Mouse (Mus musculus) retina, postnatal 1 day (tissue): ENCODE data around the gene Dtx3l.
"Not testable (repeated sequence)": the region's sequence is repeated elsewhere in the genome, so short reads cannot be mapped to it uniquely, and the experiment has no call there.

ENCODE experiments used
- DNase-seq: peaks from one replicate; pipeline ENCODE4 v3.0.0-alpha.2; 2012

Gene Dtx3l

DNA sequence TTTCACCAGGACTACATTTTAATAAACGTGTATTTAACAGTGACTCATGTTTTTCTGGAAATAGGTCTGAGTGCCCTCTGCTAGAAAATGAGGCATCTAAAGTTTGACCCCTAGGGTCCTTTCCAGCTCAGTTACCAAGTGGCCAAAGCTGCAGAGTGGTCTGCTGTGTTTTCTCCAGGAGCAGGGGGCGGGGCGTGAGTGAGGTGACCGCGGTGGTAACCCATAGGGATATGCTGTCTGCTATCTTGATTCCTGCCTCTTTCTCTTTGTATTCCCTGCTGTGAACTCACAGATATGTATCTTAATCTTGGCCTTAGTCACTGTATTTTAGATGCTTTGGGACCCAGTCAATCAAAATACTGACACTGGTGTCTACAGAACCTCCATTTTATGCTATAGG, 14.6 kb downstream of the Dtx3l start:
- DNase-seq, result no peak

DNA sequence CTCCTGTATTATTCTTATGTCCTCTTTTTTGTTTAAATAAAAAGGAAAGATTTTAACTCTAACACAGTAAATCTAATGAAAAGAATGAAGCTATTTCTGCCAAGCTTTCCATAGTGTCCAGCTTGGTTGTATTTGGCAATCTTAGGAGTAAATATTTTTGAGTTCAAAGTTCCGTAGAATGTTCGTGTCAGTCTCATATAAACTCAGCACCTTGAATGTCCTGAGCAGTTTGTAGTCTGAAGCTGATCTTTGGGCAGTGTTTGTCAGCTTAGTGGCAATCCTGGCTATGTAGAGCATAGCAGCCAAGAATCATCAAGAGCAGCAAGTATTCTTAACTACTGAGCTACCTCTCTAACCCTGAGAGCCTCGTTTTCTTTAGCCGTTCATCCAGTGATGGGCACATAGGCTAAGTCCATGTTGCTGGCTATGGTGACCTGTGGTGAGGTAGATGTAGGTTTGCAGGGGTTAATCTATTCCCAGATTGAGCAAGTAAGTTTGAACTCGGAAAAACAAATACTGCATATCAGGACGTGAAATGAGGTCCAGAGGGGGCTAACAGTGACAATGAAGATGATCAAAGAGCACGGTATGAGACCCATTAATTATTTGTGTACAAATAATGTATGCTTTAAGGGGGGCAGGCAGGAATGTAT, 15.3 kb downstream of the Dtx3l start:
- no peak for DNase-seq

DNA sequence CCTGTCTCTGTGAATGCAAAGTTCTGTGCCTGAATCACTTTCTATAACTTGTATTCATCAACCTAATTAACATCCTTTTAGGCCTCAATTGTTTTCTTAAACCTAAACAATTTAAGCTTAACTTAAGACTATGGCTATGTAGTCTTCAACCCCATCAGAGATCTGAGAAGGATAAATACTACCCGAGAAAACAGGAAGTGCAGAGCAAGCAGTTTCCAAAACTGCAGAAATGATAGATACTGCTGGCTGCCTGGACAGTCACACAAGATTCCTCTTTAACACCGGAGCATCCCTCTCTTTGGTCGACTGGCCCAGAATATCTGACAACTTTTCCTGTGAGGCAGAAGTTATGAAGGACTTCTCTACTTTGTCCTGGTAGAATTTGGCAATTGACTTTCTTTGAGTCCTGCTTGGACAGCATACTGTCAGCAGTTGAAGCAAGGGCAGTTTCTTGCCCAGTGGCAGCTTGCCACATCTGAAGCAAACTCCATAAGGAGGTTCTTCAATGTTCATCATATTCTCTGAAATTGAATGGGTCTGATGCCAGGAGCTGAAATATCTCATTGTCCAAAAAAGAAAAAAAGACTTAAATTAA, 16.6 kb downstream of the Dtx3l start:
- DNase-seq, result no peak

DNA sequence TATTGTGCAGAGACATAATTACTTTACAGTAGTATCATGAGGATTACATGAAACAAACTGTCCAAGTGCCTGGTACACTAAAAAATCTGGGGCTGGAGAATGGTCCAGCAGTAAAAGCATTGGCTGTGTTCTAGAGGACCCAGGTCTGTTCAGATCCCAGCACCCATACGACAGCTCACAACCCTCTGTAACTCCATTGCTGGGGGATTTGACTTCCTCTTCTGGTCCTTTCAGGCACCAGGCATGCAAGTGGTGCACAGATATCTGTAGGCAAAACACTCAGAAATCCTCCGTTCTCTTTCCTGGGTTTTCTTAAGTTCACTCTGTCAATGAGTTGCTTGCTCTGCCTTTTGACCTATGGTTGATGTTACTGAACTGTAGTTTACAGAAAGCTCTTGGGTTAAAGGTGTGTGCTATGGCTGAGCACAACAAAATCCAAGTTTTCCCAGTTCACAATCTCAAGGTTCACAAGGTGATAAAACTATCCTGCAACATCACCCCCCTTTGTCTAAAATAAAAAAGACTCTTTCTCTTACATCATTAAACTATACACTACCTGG, 17.2 kb downstream of the Dtx3l start:
- no peak for DNase-seq

DNA sequence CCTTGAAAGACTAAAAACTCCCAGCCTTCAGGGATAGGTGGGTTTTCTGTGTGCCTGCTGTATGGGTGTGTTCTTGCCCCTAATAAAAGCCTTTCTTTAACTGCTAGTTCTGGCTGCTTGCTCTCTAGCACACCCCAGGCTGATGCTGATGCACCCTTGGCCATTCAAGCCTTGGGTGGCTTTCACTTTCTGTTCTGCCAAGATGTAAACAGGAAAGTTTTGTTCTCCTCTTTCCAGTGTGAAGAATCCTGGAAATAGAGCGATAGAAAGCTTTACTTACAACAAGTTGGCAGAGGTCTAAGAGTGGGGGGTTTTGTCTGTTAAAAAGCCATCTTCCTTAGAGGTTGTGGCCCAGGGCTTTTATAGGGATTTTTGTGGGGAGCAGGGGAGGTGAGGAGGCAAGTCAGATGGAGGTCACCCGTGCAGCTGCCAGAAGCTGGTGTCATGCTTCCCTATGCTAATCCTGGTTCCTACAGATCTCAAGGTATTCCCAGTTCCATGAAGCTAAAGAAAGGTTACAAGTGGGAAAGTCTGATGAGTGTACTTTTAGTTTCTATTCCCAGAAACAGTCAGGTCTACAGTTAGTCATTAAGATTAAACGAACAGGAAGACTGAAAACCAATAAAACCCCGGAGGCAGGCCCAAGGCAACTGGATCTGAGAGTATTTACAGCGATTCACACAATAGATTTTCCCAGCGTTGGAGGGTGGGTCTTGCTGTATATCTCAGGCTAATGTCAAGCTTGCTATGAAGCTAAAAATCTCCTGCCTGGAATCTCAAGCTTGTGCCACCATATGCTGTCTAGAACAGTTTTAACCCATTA, 20.0 kb downstream of the Dtx3l start:
- DNase-seq, result no peak

DNA sequence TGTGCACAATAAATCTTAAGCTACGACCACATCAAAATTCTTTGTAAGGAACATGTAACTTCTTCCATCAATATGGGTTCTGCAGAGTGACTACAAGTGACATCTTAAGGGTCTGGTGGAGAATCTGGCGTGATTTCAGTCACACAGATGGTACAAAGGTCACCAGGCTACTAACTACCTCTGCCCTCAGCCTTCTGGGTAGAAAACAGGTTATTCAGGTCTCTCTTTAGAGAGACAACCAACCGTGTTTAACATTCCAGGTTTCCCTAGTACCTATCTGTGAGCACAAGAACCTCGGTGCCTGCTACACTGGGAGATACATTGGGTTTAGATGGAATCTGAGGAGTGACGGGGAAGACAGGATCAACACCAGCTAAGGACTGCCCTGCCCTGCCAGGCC, 24.6 kb downstream of the Dtx3l start:
- DNase-seq, result no peak

DNA sequence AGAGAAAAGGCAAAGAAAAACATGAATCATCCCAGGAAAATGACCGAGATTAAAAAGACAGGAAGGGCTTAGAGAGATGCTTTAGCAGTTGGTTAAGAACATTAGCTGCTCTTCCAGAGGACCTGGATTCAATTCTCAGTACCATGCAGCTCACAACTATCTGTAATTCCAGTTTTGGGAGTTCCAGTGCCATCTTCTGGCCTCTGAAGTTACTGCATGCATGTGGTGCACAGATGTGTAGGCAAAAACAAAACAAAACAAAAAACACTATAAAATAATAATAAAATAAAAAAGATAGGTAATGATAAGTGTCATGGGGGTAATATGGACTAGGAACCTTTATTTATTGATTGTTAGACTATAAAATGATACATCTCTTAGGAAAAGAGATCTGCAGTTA, 25.4 kb downstream of the Dtx3l start:
- DNase-seq, result peak; percentile 35

DNA sequence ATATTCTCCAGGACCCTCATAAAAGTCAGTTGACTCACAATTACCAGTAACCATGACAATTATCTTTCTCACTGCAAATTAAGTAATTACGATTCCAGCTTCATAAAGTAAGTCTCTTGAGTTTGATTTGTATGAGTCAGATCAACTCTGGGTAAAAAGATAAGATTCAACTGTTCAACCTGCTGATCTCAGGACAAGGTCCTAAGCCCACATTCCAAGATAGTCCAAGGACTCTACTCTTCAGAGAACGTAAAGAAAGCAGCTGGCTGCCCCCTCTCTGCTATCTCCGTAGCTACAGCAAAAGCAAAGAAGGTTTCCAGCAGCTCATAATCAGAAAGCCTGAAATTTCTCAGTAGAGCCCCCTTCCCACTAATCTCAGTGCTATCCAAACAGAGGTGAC, 27.5 kb downstream of the Dtx3l start:
- no peak for DNase-seq

DNA sequence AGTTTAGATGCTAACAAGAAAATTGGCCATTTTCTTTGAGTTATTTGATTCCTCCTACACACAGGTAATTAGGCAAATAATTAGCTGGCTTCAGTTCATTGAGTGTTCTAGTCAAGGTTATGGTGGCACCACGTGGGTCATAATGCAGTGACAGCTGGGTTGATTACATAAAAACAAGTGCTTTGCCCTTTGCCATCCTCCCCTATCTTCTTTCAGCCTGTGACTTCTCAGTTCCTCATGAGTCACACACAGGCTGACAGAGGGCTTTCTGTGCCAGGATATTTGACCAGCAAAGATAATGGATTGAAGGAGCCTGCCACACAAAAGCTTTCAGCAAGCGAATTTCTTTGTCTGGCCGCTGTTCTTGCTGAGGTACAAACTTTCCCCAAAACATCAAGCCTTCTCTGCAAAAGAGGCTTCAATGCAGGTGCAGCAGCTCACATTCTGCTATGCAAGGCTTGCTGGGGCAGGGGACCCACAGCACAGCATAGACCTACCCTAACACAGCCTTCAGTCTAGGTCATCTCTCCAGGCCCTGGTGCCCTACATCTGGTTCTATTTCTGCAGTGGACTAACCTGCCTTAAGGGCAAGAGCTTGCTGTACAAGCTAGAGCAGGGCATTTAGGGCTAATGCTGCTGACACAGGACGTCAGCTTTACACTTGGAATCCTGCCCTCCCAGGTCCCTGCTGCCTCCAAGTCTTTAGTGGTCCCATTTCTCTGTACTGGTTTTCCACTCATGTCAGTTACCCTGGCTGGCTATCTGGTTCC, 31.3 kb downstream of the Dtx3l start:
- no peak for DNase-seq

DNA sequence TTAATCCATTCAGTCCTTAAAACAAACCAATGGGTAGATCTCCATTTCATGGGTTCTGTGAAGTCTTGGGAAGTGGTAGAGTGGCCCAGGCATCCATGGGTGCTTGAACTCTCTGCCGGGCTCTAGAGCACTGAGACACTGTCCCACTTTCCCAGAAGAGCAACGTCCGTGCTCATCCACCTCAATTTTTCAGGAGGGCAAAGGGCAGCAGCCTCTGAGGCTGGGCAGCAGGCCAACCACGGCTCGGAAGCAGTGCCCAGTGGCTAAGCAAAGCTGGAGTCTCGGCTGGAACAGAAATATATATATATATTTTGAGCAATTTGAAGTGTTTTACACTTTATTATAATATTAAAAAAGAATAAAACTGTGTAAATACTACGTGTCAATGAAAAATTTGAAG, 32.1 kb downstream of the Dtx3l start:
- DNase-seq, result no peak

DNA sequence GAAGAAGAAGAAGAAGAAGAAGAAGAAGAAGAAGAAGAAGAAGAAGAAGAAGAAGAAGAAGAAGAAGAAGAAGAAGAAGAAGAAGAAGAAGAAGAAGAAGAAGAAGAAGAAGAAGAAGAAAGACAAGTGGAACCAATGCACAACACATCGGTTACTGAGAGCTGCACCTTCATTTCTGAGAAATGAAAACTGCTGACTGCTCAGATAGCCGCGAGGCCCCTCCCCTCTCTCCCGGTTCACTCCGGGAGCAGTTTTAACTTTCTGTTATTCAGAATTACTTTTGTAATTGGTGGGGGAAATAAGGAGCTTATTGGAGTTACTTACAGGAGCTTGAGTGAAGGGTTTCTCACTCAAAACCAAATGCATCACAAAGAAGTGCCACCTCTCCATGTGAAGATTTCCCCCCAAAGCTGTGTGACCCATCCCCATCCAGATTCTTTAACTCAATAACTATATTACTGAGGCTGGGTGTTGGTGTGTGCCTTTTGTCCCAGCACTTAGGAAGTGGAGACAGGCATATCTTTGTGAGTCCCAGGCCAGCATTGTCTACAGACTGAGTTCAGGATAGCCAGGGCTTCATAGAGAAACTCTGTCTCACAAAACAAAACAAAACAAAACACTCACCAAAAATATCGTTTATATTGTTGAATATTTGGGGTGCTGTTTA, 33.0 kb downstream of the Dtx3l start:
- no peak for DNase-seq

DNA sequence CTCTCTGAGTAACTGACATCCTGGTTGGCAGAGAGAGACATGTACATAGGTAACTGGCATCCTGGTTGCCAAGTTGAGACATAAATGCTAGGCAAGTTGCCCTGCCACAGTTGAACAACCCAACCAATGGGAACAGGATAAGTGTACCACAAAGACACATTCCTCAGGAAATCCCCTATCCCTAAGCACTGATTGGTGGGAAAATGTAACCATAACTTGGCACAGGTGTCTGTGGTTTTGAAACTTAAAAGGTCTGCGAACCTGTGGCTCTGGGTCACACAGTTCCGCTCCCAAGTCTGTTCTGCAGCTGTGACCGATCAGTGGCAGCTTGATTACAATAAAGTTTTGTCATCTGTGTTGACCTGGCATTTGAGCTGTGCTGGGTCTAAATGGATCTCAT, 33.6 kb downstream of the Dtx3l start:
- DNase-seq, result no peak

DNA sequence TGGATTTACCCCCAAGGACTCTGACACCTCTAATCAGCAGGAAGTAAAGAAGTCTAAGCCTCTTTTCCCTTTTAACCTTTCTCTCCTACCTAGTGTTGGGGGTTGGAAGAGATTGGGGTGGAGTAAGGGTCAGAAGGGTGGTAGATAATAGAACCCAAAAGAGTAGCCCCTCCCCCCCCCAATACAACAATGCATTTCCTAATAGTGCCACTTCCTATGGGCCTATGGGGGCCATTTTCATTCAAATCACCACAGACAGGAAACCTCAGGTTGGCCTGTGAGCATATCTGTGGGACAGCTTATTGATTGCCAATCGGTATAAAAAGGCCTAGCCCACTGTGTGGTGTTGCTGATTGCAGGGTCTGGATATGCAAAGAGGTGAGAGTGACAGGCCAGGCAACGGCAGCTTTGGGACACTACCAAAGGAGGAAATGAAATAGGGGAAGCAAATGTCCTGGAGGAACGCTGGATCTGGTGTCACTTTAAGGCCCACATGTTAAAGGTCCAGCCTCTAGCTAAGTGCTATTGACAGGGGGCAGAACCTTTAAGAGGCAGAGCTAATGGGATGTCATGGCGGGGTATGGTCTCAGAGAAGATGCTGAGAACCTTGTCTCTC, 34.7 kb downstream of the Dtx3l start:
- no peak for DNase-seq

DNA sequence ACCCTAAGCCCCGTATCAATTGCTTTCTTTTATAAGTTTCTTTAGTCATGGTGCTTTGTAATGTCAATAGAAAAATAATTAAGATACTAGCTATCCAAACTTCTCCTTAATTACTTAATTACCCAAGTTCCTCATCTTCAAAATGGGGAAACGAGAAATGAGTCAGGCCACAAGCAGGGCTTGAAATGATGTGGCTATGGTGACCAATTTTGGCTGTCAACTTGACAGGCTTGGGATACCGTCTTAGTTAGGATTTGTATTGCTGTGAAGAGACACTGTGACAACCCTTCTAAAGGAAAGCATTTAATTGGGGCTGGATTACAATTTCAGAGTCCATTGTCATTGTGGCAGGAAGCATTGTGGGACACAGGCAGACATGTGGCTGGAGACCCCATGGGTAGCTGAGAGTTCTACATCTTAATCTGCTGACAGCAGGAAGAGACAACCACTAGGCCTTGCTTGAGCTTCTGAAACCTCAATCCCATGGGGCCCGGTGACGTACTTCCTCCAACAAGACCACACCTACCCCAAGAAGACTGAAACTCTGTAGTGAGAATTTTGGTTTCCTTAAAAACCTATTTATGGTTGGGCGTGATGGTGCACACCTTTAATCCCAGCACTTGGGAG, 35.8 kb downstream of the Dtx3l start:
- DNase-seq, result no peak

DNA sequence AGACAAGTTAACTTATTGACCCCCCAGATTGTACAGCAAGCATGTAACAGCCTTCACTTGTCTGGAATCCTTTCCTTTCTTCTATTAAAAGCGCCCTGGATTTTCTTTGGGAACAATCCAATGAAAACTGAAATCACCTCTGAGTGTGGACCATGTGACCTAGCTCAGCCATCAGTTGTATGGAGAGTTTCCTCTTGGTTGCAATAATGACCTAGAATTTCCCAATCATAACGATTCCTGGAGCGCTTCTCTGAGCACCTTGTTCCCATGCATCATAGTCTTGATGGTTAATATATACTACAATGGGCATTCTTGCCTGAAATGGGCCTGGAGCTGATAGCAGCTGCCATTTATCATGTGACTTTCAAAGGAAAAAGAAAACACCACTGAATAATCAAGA, 38.4 kb downstream of the Dtx3l start:
- DNase-seq, result no peak

DNA sequence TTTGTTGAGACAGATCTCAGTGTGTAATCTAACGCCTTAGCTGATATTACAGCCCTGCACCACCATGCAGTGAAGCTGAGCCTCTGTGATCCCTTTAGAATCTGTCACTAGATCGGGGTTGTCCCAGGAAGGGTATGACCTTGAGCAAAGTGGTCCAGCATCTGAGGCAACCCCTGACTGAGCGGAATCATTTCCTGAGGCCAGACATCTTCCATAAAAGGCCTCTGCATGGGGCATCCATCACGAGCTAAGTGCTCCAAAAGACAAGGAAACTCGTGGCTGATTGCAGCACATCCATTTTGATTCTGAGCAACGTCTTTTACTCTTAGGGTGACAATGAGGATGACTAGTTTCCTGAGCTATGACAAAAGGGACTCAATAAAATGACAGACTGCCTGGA, 44.0 kb downstream of the Dtx3l start:
- no peak for DNase-seq

DNA sequence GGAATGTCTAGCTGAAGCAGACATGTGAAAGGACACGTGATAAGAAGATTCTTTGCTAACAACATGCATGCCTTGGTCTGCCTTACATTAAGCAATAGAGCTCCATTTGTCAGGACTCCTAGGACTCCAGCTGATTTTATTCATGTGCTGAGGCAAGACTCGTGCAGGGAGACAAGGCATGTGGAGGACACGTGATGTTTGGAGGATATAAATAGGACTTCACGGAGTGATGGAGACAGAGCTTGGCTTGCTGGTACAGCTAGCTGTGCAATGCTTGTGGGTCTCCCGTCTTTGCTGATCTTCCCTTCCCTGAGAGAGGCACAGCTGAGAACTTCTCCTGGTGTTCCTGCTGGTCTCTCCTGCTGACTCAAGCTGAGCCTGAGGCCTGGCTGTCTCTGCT, 47.3 kb downstream of the Dtx3l start:
- DNase-seq, result not testable (repeated sequence)

DNA sequence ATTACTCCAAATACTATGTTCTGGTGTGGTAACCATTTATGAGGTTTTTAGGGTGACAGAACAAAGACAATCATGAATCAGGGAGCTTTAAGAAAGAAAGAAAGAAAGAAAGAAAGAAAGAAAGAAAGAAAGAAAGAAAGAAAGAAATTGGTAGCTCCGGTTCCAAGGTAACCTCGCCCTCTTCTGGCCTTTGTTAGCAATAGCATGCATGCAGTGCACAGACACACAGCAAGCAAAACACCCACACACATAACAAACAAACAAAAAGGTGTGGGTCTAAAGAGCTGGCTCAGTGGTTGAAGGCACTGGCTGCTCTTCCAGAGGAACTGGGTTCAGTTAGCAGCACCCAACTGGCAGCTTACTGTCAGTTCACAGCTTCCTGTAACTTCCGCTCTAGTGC, 48.3 kb downstream of the Dtx3l start:
- DNase-seq, result peak; percentile 11

DNA sequence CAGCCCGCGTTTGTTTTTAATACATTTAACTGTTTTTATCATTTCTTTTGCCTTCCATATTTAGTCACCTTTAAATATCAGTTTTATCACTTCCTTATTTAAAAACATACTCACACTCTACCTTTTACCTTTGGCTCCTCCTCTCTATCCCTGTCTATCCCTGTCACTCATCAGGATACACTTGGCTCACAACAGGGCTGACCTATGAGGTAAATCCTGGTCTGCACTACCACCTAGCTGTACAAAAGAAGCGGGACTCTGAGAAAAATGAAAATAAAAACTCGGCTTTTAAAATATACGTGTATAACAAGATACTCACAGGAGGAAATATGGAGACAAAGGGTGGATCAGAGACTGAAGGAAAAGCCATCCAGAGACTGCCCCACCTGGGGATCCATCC, 50.0 kb downstream of the Dtx3l start:
- no peak for DNase-seq

DNA sequence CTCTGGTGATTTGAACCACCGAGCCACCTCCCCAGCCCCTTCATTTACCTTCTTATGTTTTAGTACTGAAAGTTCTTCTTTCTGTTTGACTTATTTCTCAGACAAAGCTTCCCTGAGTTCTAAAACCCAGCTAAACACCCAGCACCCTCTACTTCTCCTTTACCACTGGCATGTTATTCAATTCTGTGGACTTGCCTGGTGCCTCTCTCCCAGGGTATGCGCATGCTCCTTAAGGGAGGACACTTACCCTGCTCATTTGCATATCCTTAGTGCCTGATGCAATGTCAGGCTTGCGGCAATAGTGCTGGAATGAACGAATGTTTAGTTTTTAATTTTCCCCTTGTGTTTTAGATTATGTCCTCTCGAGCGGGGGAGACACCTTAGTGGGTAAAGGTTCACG, 50.8 kb downstream of the Dtx3l start:
- DNase-seq, result no peak
